Mouse (Mus musculus) liver, embryonic 14.5 days (tissue): ENCODE measurements around the gene Peak1.
A peak's percentile ranks its signal among the peaks of the same experiment; 100 is the strongest.

Experiments
- CTCF ChIP-seq: IDR thresholded peaks from 2 replicates; pipeline ENCODE4 v1.5.1; 2016; ENCODE audit warnings: antibody characterized with exemption, low read depth, control low read depth
- EP300 ChIP-seq: IDR thresholded peaks from 2 replicates; pipeline ENCODE4 v1.6.1; 2016; ENCODE audit warnings: antibody characterized with exemption, low read depth

DNA sequence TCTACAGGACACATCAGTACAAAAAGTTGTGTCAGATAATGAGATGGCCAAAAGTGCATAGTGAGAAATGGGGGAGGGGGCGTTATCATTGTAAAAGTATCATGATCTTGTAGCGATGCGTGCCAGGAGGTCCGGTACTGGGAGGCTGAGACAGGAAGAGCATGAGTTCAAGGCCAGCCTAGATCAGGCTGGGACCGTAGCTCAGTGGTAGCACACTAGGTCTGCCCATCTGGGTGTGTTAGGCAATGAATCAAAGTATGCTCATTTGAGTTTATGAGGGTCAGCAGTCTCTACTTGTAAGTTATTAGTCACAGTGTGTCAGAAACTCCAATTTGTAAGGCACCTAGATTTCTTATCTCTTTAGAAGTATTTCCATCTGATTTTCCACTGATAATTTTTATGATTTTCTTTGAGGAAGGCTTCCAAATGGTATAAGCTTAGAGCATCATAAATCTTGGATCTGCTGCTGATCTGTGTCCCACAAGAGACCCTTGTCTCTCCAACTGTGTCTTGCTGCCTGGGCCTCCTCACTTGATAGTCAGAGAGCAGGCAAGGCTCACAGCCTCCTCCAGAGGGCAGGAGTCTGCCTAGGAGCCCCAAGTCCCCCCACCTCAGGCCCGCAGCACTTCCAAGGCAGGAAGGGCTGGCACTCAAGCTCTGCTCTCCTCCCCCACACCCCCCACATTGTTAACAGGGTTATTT is 238.3 kb downstream of the Peak1 start:
- TF ChIP-seq EP300 (no peak), CTCF (peak; percentile 37; the same call in 1 of the 2 replicates)
